Mouse (Mus musculus) c-Kit-positive CD71-positive TER-119-positive erythroid progenitor cells, embryonic 14.5 days (primary cell): ENCODE measurements around the gene Pla2g4a.

ENCODE experiments used
- DNase-seq: peaks from one replicate; pipeline ENCODE4 v3.0.0-alpha.2; 2013; ENCODE audit warnings: low spot score

Pla2g4a gene

GRCm38 (mm10) chr1:149854867-149855266 is 106.2 kb downstream of the Pla2g4a start:
- DNase-seq = no peak

DNA sequence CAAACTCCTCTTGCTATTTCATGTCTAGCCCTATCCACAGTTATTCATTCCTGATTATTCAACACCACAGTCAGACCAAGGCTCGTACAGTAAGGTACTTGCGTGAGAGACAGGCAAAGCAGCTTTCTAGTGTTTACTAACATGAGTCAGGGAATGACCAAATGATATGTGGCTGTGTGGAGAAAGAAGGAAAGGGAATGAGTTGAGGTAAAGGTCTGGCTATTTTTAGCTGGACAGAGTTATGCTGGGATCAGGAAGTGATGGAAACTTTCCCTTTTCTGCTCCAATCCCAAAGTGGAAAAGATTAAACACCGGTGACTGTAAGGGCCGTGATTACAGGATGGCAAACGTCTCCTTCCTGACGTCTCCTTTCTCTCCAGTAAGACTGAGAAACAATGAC is 114.4 kb downstream of the Pla2g4a start:
- no peak for DNase-seq

DNA sequence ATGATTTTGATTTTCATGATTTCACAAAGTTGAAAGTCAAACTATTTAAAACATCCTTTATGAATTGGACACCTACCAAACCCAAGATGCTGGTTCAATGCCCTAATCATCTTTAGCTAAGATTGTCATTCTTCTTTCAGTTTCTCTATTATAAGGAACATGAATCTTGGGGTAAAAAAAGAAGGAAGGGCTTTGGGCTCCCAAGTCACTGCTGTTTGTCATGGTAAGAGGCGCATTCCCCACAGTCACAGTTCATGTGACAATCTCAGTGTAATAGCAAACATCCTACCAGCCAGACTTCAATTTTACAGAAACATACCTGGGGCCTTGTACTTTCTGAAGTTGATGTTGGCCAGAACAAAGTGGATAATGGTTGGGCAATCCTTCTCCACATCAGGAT is 119.2 kb downstream of the Pla2g4a start:
- DNase-seq = no peak

- no peak for DNase-seq
These were observed 120.1 kb downstream of the Pla2g4a start for GRCm38 (mm10) chr1:149840961-149841416.

DNA sequence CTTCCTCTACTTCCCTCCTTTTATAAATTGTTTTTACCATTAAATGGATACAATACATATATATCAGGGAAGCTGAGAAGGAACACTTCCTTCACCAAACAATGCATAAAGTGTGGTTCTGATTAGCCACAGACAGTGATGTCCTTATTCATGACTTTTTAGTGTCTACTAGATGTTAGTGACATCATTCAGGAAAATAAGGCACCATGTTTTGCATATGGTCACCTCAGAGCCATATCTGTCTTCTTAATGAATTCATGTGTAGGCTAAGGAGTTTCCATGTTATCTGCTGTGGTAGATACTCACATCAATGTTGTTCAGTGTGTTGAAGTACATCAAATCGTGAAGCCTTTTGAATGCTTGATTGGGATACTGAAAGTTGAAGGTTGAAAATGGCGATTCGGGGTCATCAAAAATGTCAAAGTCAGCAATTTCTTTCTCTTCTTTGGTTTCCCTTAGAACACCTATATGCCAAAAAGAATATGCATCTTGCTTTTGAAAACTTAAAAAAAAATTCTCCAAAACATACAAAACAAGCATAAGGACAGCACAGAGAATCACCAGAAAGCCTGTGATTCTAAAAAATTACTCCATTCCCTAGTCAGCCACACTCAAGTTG is 120.7 kb downstream of the Pla2g4a start:
- no peak for DNase-seq

GRCm38 (mm10) chr1:149836496-149836895 is 124.6 kb downstream of the Pla2g4a start:
- DNase-seq = no peak

DNA sequence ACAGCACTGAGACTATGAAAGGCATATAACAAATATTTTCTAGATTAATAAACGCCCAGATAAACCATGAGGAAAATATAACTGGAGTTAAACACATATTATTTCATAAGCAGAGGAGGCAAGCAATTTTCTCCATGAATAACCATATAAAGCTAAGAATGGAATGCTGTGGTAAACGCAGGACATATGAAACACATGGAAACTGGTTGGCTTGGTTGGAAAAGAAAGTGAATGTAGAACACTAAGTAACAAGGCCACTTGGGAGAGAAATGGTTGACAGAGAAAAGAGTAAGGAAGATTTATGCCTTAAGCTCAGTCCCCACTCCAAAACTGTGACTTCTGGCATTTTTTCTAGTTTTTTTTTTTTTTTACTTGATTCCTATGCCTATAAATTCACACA is 127.2 kb downstream of the Pla2g4a start:
- DNase-seq = no peak

DNA sequence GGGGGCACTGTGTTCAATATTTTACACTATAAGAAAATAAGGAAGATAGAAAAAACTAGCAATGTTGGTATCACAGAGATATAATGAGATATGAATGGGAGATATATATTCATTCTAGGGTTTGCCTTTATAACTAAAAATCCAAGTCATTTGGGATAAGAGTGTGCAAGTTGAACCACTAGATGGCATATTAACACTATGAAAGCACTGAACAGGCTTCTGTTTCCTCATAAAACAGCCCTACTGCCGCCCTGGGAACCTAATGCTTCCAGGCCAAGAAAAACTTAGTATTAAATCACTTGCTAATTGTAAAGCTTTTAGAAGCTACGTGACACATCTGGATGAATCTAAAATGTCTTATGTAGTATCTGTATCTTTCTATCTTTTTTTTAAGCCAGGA is 128.1 kb downstream of the Pla2g4a start:
- no peak for DNase-seq

- DNase-seq = no peak
These were observed 128.6 kb downstream of the Pla2g4a start for GRCm38 (mm10) chr1:149832514-149832913.

DNA sequence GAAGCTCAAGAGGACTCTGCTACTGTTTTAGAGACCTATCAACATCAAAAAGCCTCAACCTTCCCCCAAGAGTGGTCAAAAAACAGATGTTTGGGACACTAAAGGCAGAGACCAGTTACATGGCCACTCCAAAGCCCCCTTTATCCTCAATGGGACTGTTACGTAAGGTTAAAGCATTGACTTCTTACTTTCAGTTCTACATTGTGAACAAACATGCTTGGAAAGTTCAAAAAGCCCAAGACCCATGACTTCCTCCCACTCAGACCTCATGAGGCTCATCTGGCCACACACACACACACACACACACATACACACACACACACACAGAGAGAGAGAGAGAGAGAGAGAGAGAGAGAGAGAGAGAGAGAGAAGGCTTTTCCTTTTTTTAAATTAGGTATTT is 130.0 kb downstream of the Pla2g4a start:
- no peak for DNase-seq

DNA sequence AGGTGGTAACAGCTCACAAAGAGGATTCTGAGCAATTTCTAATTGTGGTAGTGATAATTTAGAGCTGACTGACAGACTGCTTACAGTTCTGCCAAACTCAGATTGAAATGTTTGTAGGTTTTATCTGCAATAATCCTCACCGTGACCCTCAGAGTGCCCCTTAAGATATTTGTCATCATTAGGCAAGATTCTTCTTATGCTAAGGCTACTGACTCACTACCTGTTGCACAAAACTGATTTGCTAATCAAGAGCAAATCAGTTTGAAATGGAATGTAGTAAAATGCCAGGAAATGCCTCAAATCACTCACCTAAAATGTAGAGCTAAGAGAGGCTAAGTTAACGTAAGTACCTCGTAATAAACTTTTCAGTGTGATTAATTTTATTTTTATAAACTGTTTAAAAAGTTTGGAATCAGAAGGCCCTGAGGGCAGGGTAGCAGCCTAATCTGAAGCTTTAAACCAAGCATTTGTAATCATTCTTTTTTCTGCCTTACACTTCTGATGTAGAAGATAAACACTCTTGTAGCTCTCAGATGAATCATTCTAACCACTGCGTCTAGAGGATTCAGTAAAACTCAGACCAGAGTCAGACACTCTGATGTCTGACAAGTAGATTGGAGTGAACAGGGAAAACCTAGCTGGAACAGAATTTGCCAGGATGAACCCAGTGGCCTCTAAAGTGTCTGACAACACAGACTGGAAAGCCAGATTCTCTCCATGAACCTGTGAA is 147.3 kb downstream of the Pla2g4a start:
- DNase-seq = no peak

- DNase-seq = no peak
These were observed 151.6 kb downstream of the Pla2g4a start for GRCm38 (mm10) chr1:149809527-149809926.
